ENCODE assay signal across 13 mouse cellular contexts in genomic region chr4:130794771-130795170, GRCm38 (mm10). TPM values are rescaled to one million over a fixed set of nuclear protein-coding genes. Genes with fewer than 3 reads are reported as not detected.
DNase-seq lines count a peak whose midpoint lies in the region; ATAC-seq lines count a peak whose summit lies in the region.
"Had no signal": no experiment of that assay in that cellular context is flagged by ENCODE, and none has a peak within 500 bp of the region (broad histone marks: within the 10 kb centered on the region; RNA-seq: fewer than 3 reads in every experiment).

No protein-coding gene starts in this region.

- peaks cover 70% of the 10 kb centered on the region for H3K4me1 ChIP-seq in heart, embryonic 13.5 days
- peaks cover 59% of the 10 kb centered on the region for H3K4me1 ChIP-seq in heart, embryonic 10.5 days
- H3K4me1 ChIP-seq in embryonic facial prominence, embryonic 12.5 days: peaks cover 58% of the 10 kb centered on the region
- H3K4me1 ChIP-seq in hindbrain, embryonic 12.5 days: peaks cover 60% of the 10 kb centered on the region
- H3K4me1 ChIP-seq in midbrain, embryonic 16.5 days (ENCODE audit: control insufficient read depth, insufficient read depth, low read length): peaks cover 65% of the 10 kb centered on the region

- H3K4me2 ChIP-seq in heart, embryonic 13.5 days: peak overlapping the region; percentile 34
- H3K4me2 ChIP-seq in embryonic facial prominence, embryonic 12.5 days (replicated peaks): peak overlapping the region; percentile 13; the same call in 1 of the 2 replicates
- H3K4me2 ChIP-seq in hindbrain, embryonic 12.5 days (replicated peaks): peak overlapping the region; percentile 31
- peak overlapping the region; percentile 87 for H3K4me2 ChIP-seq in midbrain, embryonic 16.5 days (ENCODE audit: low read length)
- H3K4me2 ChIP-seq: liver, embryonic 11.5 days had no signal

- H3K9me3 ChIP-seq in heart, embryonic 13.5 days: no peaks in the 10 kb centered on the region
- H3K9me3 ChIP-seq in heart, embryonic 10.5 days: no peaks in the 10 kb centered on the region
- no peaks in the 10 kb centered on the region for H3K9me3 ChIP-seq in embryonic facial prominence, embryonic 12.5 days
- no peaks in the 10 kb centered on the region for H3K9me3 ChIP-seq in hindbrain, embryonic 12.5 days (replicated peaks)
- no peaks in the 10 kb centered on the region for H3K9me3 ChIP-seq in midbrain, embryonic 16.5 days (replicated peaks; ENCODE audit: control insufficient read depth, low read length, poor library complexity, severe bottlenecking)

- no peak for DNase-seq in heart, embryonic 10.5 days (ENCODE audit: low spot score)
- no peak for DNase-seq in ovary, adult 18-20 months (ENCODE audit: low spot score)
- DNase-seq in spleen, postnatal 14 days (ENCODE audit: low spot score in 2 of 2): no peak
- DNase-seq in frontal cortex, postnatal 14 days (ENCODE audit: low spot score in 2 of 2): no peak
- DNase-seq: cerebellum, adult 18-20 months; heart, postnatal 14 days; kidney, postnatal 25 days; thymus, postnatal 25 days had no signal

- peaks cover 11% of the 10 kb centered on the region for H3K27me3 ChIP-seq in heart, embryonic 13.5 days (replicated peaks)
- peaks cover 35% of the 10 kb centered on the region for H3K27me3 ChIP-seq in heart, embryonic 10.5 days (ENCODE audit: insufficient read depth, poor library complexity, severe bottlenecking)
- H3K27me3 ChIP-seq in embryonic facial prominence, embryonic 12.5 days: no peaks in the 10 kb centered on the region
- peaks cover 13% of the 10 kb centered on the region for H3K27me3 ChIP-seq in hindbrain, embryonic 12.5 days
- H3K27me3 ChIP-seq in midbrain, embryonic 16.5 days (ENCODE audit: control insufficient read depth, insufficient read depth, low read depth, low read length): no peaks in the 10 kb centered on the region

- peak overlapping the region; percentile 16; the same call in 1 of the 2 replicates for H3K4me3 ChIP-seq in heart, embryonic 13.5 days
- H3K4me3 ChIP-seq in heart, embryonic 10.5 days: no peak overlapping the region
- no peak overlapping the region for H3K4me3 ChIP-seq in embryonic facial prominence, embryonic 12.5 days
- H3K4me3 ChIP-seq in hindbrain, embryonic 12.5 days: peak overlapping the region; percentile 5; the same call in 1 of the 2 replicates
- peak overlapping the region; percentile 40 for H3K4me3 ChIP-seq in midbrain, embryonic 16.5 days (ENCODE audit: low read depth, low read length)

- ATAC-seq in heart, embryonic 13.5 days (ENCODE audit: extremely low read depth, insufficient number of reproducible peaks, low FRiP score, low TSS enrichment): no peak
- no peak for ATAC-seq in embryonic facial prominence, embryonic 12.5 days (ENCODE audit: insufficient number of reproducible peaks, insufficient read depth, low FRiP score, low TSS enrichment)
- ATAC-seq in hindbrain, embryonic 12.5 days (ENCODE audit: low FRiP score): no peak
- ATAC-seq in midbrain, embryonic 16.5 days: no peak

- H3K27ac ChIP-seq in heart, embryonic 13.5 days (replicated peaks): no peak overlapping the region
- H3K27ac ChIP-seq in heart, embryonic 10.5 days: no peak overlapping the region
- H3K27ac ChIP-seq in embryonic facial prominence, embryonic 12.5 days: no peak overlapping the region
- no peak overlapping the region for H3K27ac ChIP-seq in hindbrain, embryonic 12.5 days
- H3K27ac ChIP-seq in midbrain, embryonic 16.5 days (ENCODE audit: low read length): no peak overlapping the region

- WGBS in heart, embryonic 13.5 days: 44% methylated on average over 4 of the region's 4 CpGs
- WGBS in heart, embryonic 10.5 days: 40% methylated on average over 4 of the region's 4 CpGs
- WGBS in embryonic facial prominence, embryonic 12.5 days: 55% methylated on average over 4 of the region's 4 CpGs
- WGBS in hindbrain, embryonic 12.5 days: 41% methylated on average over 4 of the region's 4 CpGs
- 54% methylated on average over 4 of the region's 4 CpGs for WGBS in midbrain, embryonic 16.5 days

- no peaks in the 10 kb centered on the region for H3K36me3 ChIP-seq in heart, embryonic 13.5 days
- no peaks in the 10 kb centered on the region for H3K36me3 ChIP-seq in heart, embryonic 10.5 days
- H3K36me3 ChIP-seq in embryonic facial prominence, embryonic 12.5 days: no peaks in the 10 kb centered on the region
- H3K36me3 ChIP-seq in hindbrain, embryonic 12.5 days: no peaks in the 10 kb centered on the region
- H3K36me3 ChIP-seq in midbrain, embryonic 16.5 days (ENCODE audit: control insufficient read depth, insufficient read depth, low read length): no peaks in the 10 kb centered on the region

- H3K9ac ChIP-seq in heart, embryonic 13.5 days: 0 out of 2 replicates have a peak overlapping the region, but pooled peaks have one; percentile 13
- no peak overlapping the region for H3K9ac ChIP-seq in embryonic facial prominence, embryonic 12.5 days
- peak overlapping the region; percentile 25; the same call in 1 of the 2 replicates for H3K9ac ChIP-seq in hindbrain, embryonic 12.5 days
- peak overlapping the region; percentile 54 for H3K9ac ChIP-seq in midbrain, embryonic 16.5 days (ENCODE audit: low read depth, low read length)

RNA-seq across cellular contexts. Expression of gene Sdc3, which starts 2.4 kb away (rescaled TPM):
- 21.7 and 23.9 TPM in 2 replicates for polyA plus RNA-seq in heart, embryonic 13.5 days (2015; fragmentation: Nextera tagmentation; extraction: Ambion mirVana)
- 19.0 and 21.6 TPM in 2 replicates for polyA plus RNA-seq in heart, embryonic 10.5 days (2016; fragmentation: Nextera tagmentation; extraction: Ambion mirVana)
- 39.9 and 41.1 TPM in 2 replicates for polyA plus RNA-seq in embryonic facial prominence, embryonic 12.5 days (2016; fragmentation: Nextera tagmentation; extraction: Ambion mirVana)
- 60.5 and 66.7 TPM in 2 replicates for polyA plus RNA-seq in hindbrain, embryonic 12.5 days (2016; fragmentation: Nextera tagmentation; extraction: Ambion mirVana)
- polyA plus RNA-seq in midbrain, embryonic 16.5 days (2015; fragmentation: Nextera tagmentation; extraction: Ambion mirVana): 188 and 205 TPM in 2 replicates

Comparison
In these comparisons a context has a peak if more than half of its experiments do, and no peak if none do; other contexts are left out.
1. H3K4me3 ChIP-seq: peak in heart, embryonic 13.5 days (single experiment), hindbrain, embryonic 12.5 days (single experiment) and midbrain, embryonic 16.5 days (single experiment); none in heart, embryonic 10.5 days (single experiment) and embryonic facial prominence, embryonic 12.5 days (single experiment).
2. H3K4me2 ChIP-seq: peak in every context shown above with its lines; median percentile 87 in midbrain, embryonic 16.5 days; 34 in heart, embryonic 13.5 days; 31 in hindbrain, embryonic 12.5 days; 13 in embryonic facial prominence, embryonic 12.5 days.